Mouse (Mus musculus): Measurements from ENCODE around the gene Cenpo.

Cenpo gene

DNA sequence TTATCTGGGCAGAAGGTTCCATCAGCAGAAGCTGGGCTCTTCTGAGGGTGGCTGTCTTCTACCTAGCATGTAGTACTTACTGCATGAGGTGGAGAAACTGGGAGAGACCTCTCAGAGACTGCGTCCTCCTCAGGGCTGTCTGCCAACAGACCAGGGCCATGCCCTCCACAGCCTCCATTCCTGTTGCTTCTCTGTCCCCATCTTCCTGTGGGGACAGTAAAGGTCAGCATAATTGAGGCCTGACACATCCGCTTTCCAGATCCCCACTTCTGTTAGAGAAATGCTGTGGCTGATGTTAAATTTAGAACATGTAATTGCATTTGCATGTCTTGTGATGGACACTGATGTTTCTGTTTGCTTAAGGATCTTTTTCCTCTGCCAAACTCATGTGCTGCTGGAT is 83.2 kb downstream of the Cenpo start:
- no peak for DNase-seq (ENCODE audit: low read depth, low spot score)

All from retina, postnatal 7 days (tissue).